Mouse (Mus musculus) G1E-ER4 (cell line): ENCODE results near the gene Serpina11. TPM values are rescaled to one million over a fixed set of nuclear protein-coding genes. Genes with fewer than 3 reads are reported as not detected.

Experiments
- GATA1 ChIP-seq: IDR thresholded peaks from one replicate; pipeline ENCODE4 v1.8.0; 2012; ENCODE audit warnings: low read length, inconsistent platforms
- polyA plus RNA-seq: library from polyadenylated mRNA; stranded (reverse); fragments of >175 nt; gene quantifications from 2 replicates; pipeline ENCODE4 v1.2.3, GENCODE M21; 2012

Gene Serpina11
- polyA plus RNA-seq, 1 experiment, result not detected

- no peak for TF ChIP-seq GATA1
These were observed 8.0 kb downstream of the Serpina11 start for GRCm38 (mm10) chr12:103981646-103982360.

GRCm38 (mm10) chr12:103978294-103978693, 11.5 kb downstream of the Serpina11 start:
- no peak for TF ChIP-seq GATA1

GRCm38 (mm10) chr12:103977846-103978245, 11.9 kb downstream of the Serpina11 start:
- no peak for TF ChIP-seq GATA1

GRCm38 (mm10) chr12:103977060-103977459, 12.7 kb downstream of the Serpina11 start:
- no peak for TF ChIP-seq GATA1

- TF ChIP-seq GATA1, result no peak
These were observed 18.7 kb downstream of the Serpina11 start for GRCm38 (mm10) chr12:103971080-103971479.

- TF ChIP-seq GATA1, result no peak
These were observed 20.1 kb downstream of the Serpina11 start for GRCm38 (mm10) chr12:103969577-103970116.

GRCm38 (mm10) chr12:103966761-103967160, 23.0 kb downstream of the Serpina11 start:
- TF ChIP-seq GATA1, result no peak

GRCm38 (mm10) chr12:103963288-103963687, 26.5 kb downstream of the Serpina11 start:
- no peak for TF ChIP-seq GATA1

GRCm38 (mm10) chr12:103962860-103963259, 26.9 kb downstream of the Serpina11 start:
- TF ChIP-seq GATA1, result no peak

- TF ChIP-seq GATA1, result no peak
These were observed 27.4 kb downstream of the Serpina11 start for GRCm38 (mm10) chr12:103962337-103962736.

- no peak for TF ChIP-seq GATA1
These were observed 28.0 kb downstream of the Serpina11 start for GRCm38 (mm10) chr12:103961716-103962115.

GRCm38 (mm10) chr12:103958798-103959197, 31.0 kb downstream of the Serpina11 start, which contains the start of gene Serpina1e:
TSS of gene Serpina1e (minus strand) at chr12:103958975.
- TF ChIP-seq GATA1, result no peak

GRCm38 (mm10) chr12:103946243-103946642, 43.5 kb downstream of the Serpina11 start:
- TF ChIP-seq GATA1, result no peak

Other genes with a start within 250 kb of the Serpina11 start
- gene Serpina1d, start 216.4 kb downstream of the Serpina11 start, polyA plus RNA-seq, result not detected in 2 replicates
- not detected in 2 replicates for gene Serpina1b, start 159.6 kb downstream of the Serpina11 start, polyA plus RNA-seq
- gene Serpina1a, start 126.4 kb downstream of the Serpina11 start, polyA plus RNA-seq, result not detected in 2 replicates
- not detected in 2 replicates for gene Serpina1c, start 85.1 kb downstream of the Serpina11 start, polyA plus RNA-seq
- not detected in 2 replicates for gene Serpina1e, start 31.0 kb downstream of the Serpina11 start, polyA plus RNA-seq
- gene Serpina9, start 23.8 kb upstream of the Serpina11 start, polyA plus RNA-seq, result not detected in 2 replicates
- not detected in 2 replicates for gene Serpina12, start 54.5 kb upstream of the Serpina11 start, polyA plus RNA-seq
- gene Serpina5, start 111.2 kb upstream of the Serpina11 start, polyA plus RNA-seq, result not detected in 2 replicates
- gene Serpina3a, start 122.8 kb upstream of the Serpina11 start, polyA plus RNA-seq, result not detected in 2 replicates
- not detected in 2 replicates for gene Serpina3b, start 138.0 kb upstream of the Serpina11 start, polyA plus RNA-seq
- not detected in 2 replicates for gene Serpina3c, start 163.9 kb upstream of the Serpina11 start, polyA plus RNA-seq
- gene Serpina3f, start 224.6 kb upstream of the Serpina11 start, polyA plus RNA-seq, result not detected in 2 replicates
- not detected in 2 replicates for gene Serpina3g, start 246.3 kb upstream of the Serpina11 start, polyA plus RNA-seq